Mouse (Mus musculus) heart, postnatal 0 days (tissue): ENCODE measurements around the gene Mgp. TPM values are rescaled to one million over a fixed set of nuclear protein-coding genes. Genes with fewer than 3 reads are reported as not detected.
A peak's percentile ranks its signal among the peaks of the same experiment; 100 is the strongest.

Source experiments
- ATAC-seq: fragments of 200-750 bp; cut with Nextera tagmentation; 2 replicates; pipeline ENCODE4 v1.8.0; 2017; ENCODE audit warnings: low read depth, moderate number of reproducible peaks, moderate library complexity; ENCODE audit not compliant: insufficient read depth
- DNase-seq: peaks from one replicate; pipeline ENCODE4 v3.0.0-alpha.2; 2016; ENCODE audit warnings: low spot score
- H3K27ac ChIP-seq: fragments of 300-500 bp; sonication (generic); 2 replicates; pipeline ENCODE4 v1.5.1; 2014; ENCODE audit warnings: low read depth, mild to moderate bottlenecking
- H3K27me3 ChIP-seq: fragments of 300-500 bp; sonication (generic); 2 replicates; pipeline ENCODE4 v1.6.1; 2014; ENCODE audit warnings: low read length, mixed read lengths; ENCODE audit not compliant: control insufficient read depth, insufficient read depth
- H3K36me3 ChIP-seq: fragments of 300-500 bp; sonication (generic); replicated peaks from 2 replicates; pipeline ENCODE4 v1.6.1; 2014; ENCODE audit warnings: low read length, mixed read lengths; ENCODE audit not compliant: control insufficient read depth, insufficient read depth
- H3K4me1 ChIP-seq: fragments of 300-500 bp; sonication (generic); 2 replicates; pipeline ENCODE4 v1.6.1; 2014; ENCODE audit warnings: antibody characterized with exemption; ENCODE audit not compliant: control insufficient read depth, insufficient read depth
- H3K4me2 ChIP-seq: fragments of 300-500 bp; sonication (generic); 2 replicates; pipeline ENCODE4 v1.6.1; 2014; ENCODE audit warnings: low read depth, mild to moderate bottlenecking, low read length, moderate library complexity
- H3K4me3 ChIP-seq: fragments of 300-500 bp; sonication (generic); 2 replicates; pipeline ENCODE4 v1.5.1; 2014; ENCODE audit warnings: low read depth, low read length
- H3K9ac ChIP-seq: fragments of 300-500 bp; sonication (generic); replicated peaks from 2 replicates; pipeline ENCODE4 v1.6.1; 2014; ENCODE audit warnings: low read depth, low read length, mixed read lengths
- H3K9me3 ChIP-seq: fragments of 300-500 bp; sonication (generic); replicated peaks from 2 replicates; pipeline ENCODE4 v1.6.1; 2016; ENCODE audit warnings: low read length; ENCODE audit not compliant: control insufficient read depth
- CTCF ChIP-seq: IDR thresholded peaks from 2 replicates; pipeline ENCODE4 v1.5.1; 2016; ENCODE audit warnings: antibody characterized with exemption, control low read depth, low read depth
- EP300 ChIP-seq: IDR thresholded peaks from 2 replicates; pipeline ENCODE4 v1.6.1; 2016; ENCODE audit warnings: antibody characterized with exemption, low read depth
- WGBS: fragments of 180-500 bp; shearing (Covaris S2); extraction: QIAGEN DNeasy Blood & Tissue Kit; methylation state at CpG from one replicate; pipeline ENCODE4 v1.1.7; 2014; 5-methylcytosine and 5-hydroxymethylcytosine counted together
- polyA plus RNA-seq: library from polyadenylated mRNA; unstranded; fragments of >200 nt; fragmentation: Nextera tagmentation; extraction: Ambion mirVana; gene quantifications from 2 replicates; pipeline ENCODE4 v1.2.1, GENCODE M21; 2015
- total RNA-seq: library from RNA; depleted of rRNA; stranded (reverse); fragments of >200 nt; gene quantifications from 2 replicates; pipeline ENCODE4 v1.2.3, GENCODE M21; 2014; ENCODE audit warnings: low replicate concordance

Mgp gene
- total and polyA plus RNA-seq, 2 experiments from 2014 or later, result 362 to 403 TPM

DNA sequence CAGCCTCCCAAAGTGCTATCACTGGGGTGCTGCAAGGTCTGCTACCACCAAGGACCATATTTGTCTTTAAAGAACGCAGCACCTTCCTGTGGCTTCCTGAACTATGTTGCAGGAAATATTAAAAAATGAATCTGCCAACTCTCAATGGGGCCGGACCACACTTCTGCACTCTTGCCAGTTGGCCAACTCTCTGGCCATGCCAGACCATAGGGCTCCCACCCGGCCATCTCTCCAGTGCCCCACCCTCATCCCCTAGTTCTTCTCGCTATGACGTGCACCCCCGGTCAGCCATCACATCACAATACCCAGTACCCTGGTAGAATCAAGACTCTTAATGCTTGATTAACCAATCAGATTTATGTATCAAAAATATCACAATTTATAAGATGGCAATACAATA lies 8.3 kb upstream of the Mgp start:
- no peaks in the 10 kb centered on the region for H3K9me3 ChIP-seq
- no peak overlapping the region for H3K9ac ChIP-seq
- H3K4me3 ChIP-seq, result no peak overlapping the region
- H3K4me1 ChIP-seq, result peaks cover 7% of the 10 kb centered on the region
- 84% methylated on average over 6 of the region's 6 CpGs for WGBS
- H3K27ac ChIP-seq, result no peak overlapping the region
- H3K36me3 ChIP-seq, result no peaks in the 10 kb centered on the region
- no peak for TF ChIP-seq CTCF
- TF ChIP-seq EP300, result no peak
- ATAC-seq (no peak), DNase-seq (no peak)
- H3K4me2 ChIP-seq, result no peak overlapping the region
- no peaks in the 10 kb centered on the region for H3K27me3 ChIP-seq

DNA sequence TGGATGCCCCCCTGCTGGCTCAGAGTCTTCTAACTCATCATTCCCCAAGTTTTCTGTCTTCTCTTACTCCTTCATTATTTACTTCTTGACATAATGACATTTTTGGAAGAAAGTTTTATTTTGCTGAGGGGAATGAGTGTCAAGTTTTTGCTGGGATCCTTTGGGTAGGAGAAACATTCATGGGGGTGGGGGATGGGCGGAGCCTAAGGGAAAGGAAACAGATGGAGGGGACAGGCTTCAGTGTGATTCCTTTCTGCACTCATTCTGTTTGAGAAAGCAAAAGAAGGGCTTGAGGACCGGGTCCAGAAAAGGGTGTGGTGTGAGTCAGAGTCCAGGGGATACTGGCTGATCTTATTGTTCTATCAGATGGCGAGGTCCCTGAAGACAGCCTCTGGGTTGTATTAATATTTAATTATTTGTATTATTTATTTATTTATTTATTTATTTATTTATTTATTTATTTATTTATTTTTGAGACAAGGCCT lies 7.8 kb upstream of the Mgp start:
- Histone ChIP-seq H3K27me3 (no peaks in the 10 kb centered on the region), H3K27ac (no peak overlapping the region), H3K36me3 (no peaks in the 10 kb centered on the region), H3K9ac (no peak overlapping the region), H3K9me3 (no peaks in the 10 kb centered on the region), H3K4me1 (peaks cover 7% of the 10 kb centered on the region), H3K4me2 (no peak overlapping the region), H3K4me3 (no peak overlapping the region)
- DNase-seq, result no peak
- no peak for ATAC-seq
- TF ChIP-seq CTCF (no peak), EP300 (no peak)
- WGBS, result 57% methylated on average over 3 of the region's 3 CpGs

DNA sequence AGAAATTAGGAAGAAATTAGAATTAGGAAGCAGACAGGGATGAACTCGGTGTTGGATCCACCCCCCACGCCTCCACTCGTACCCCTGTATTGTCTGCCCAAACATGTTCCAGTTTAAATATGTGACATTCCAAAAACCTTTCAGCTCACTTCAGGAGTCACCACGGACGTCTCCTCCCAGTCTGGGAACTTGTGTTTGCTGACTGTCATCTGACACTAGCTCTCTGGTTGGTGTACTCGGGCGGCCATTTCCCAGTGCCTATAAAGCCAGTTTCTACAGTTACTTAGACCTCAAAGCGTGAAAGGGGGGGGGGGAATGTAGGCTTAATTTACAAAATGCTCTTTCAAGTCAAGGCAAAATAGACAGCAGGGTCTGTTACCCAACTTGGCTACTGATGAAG lies 6.1 kb upstream of the Mgp start:
- Histone ChIP-seq H3K27ac (no peak overlapping the region), H3K27me3 (no peaks in the 10 kb centered on the region), H3K9me3 (no peaks in the 10 kb centered on the region), H3K9ac (no peak overlapping the region), H3K4me2 (no peak overlapping the region), H3K4me1 (no peaks in the 10 kb centered on the region), H3K4me3 (no peak overlapping the region), H3K36me3 (no peaks in the 10 kb centered on the region)
- WGBS, result 55% methylated on average over 8 of the region's 8 CpGs
- no peak for ATAC-seq
- DNase-seq, result no peak
- TF ChIP-seq EP300 (no peak), CTCF (no peak)

DNA sequence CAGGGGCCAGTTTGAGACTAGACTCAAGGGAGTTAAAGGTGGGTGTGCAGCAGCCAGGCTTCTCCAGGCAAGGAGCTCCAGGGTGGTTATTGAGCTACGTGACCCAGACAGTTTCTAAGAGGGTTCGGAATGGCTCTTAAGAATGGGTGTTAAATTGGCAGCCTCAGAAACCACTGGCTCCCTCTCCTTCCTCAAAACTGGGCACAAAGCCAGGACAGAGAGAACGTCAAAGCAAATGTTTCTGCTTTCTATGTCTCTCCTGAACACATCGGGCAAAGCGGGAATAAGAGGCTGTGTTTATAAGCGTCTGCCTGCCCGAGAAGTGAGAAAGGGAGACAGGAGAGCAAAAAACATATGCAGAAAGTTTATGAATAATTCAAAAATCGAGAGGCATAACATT lies 1.0 kb downstream of the Mgp start:
- no peaks in the 10 kb centered on the region for H3K9me3 ChIP-seq
- no peaks in the 10 kb centered on the region for H3K36me3 ChIP-seq
- peak overlapping the region; percentile 38 for H3K4me3 ChIP-seq
- H3K27ac ChIP-seq, result peak overlapping the region; percentile 22
- WGBS, result 12% methylated on average over 8 of the region's 8 CpGs
- peak overlapping the region; percentile 42 for H3K9ac ChIP-seq
- DNase-seq, result peak; percentile 58
- peaks cover 9% of the 10 kb centered on the region for H3K4me1 ChIP-seq
- TF ChIP-seq CTCF (no peak), EP300 (no peak)
- no peaks in the 10 kb centered on the region for H3K27me3 ChIP-seq
- peak overlapping the region; percentile 60 for H3K4me2 ChIP-seq
- ATAC-seq, result no peak

DNA sequence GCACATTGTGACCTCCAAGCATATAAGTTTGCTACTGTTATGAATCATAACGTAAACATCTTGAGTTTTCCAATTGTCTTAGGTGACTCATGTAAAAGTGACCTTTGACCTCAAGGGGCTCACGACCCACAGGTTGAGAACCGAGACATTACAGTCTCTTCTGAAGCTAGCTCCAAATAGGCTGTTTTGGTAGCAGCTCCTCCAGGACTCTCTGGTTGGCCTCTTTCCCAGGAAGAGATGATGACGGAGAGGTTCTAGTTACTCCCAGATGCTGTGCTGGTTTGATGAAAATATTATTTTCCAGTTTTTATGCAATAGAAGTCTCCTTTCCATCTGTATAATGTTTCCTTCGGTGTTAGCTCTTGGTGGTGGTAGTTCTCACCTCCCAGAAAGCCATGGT lies 6.7 kb downstream of the Mgp start:
- no peaks in the 10 kb centered on the region for H3K4me1 ChIP-seq
- H3K4me2 ChIP-seq, result no peak overlapping the region
- TF ChIP-seq CTCF (no peak), EP300 (no peak)
- no peaks in the 10 kb centered on the region for H3K27me3 ChIP-seq
- H3K4me3 ChIP-seq, result no peak overlapping the region
- no peaks in the 10 kb centered on the region for H3K9me3 ChIP-seq
- no peak for ATAC-seq
- H3K27ac ChIP-seq, result no peak overlapping the region
- WGBS, result 68% methylated on average over 5 of the region's 5 CpGs
- H3K9ac ChIP-seq, result no peak overlapping the region
- no peaks in the 10 kb centered on the region for H3K36me3 ChIP-seq
- DNase-seq, result no peak

DNA sequence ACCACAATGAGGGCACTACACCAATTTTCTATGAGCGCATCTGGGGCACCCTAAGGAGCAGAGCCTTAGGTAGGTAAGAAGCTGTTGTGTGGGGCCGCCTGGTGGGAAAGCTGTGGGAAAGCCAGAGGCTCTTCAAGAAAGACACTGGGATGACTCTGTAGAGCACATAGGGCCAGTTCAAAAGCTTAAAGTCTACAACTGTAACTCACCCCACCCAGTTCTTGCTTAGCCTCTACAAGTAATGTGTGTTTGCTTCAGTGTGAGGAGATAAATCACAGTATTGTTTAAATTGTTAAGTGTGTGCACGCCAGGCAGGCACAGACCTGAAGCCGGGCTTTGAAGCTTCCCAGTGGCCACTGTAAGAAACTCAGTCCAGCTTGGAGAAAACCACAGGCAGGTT lies 9.5 kb downstream of the Mgp start:
- no peaks in the 10 kb centered on the region for H3K36me3 ChIP-seq
- no peak overlapping the region for H3K27ac ChIP-seq
- H3K4me3 ChIP-seq, result no peak overlapping the region
- 89% methylated on average over 4 of the region's 4 CpGs for WGBS
- TF ChIP-seq EP300, result no peak
- no peak for TF ChIP-seq CTCF
- no peaks in the 10 kb centered on the region for H3K9me3 ChIP-seq
- H3K27me3 ChIP-seq, result no peaks in the 10 kb centered on the region
- DNase-seq (no peak), ATAC-seq (no peak)
- no peak overlapping the region for H3K9ac ChIP-seq
- H3K4me2 ChIP-seq, result no peak overlapping the region
- H3K4me1 ChIP-seq, result no peaks in the 10 kb centered on the region
